Mouse (Mus musculus) spleen, adult 2 months (tissue): Measurements from ENCODE around the gene Camk1d.

Source experiments
- CTCF ChIP-seq: fragments of 200-500 bp; IDR thresholded peaks from 2 replicates; pipeline ENCODE4 v1.5.1; 2011; ENCODE audit warnings: mild to moderate bottlenecking, inconsistent platforms; ENCODE audit not compliant: insufficient read depth, insufficient read length, insufficient replicate concordance; ENCODE audit errors: extremely low read depth
- POLR2A ChIP-seq: fragments of 200-500 bp; IDR thresholded peaks from 2 replicates; pipeline ENCODE4 v1.6.1; 2011; ENCODE audit warnings: low read depth, low read length, inconsistent platforms

GRCm38 (mm10) chr2:5579391-5579790 is 134.9 kb downstream of the Camk1d start:
- no peak for TF ChIP-seq CTCF
- no peak for TF ChIP-seq POLR2A
